Mouse (Mus musculus) forebrain, embryonic 15.5 days (tissue): ENCODE measurements at regions not wholly inside any gene's neighbourhood (a gene's known extent, or its start where the extent isn't known, plus 50 kb on each side); places are given as distances from the start of the nearest gene placed in this dataset.
"Not testable (repeated sequence)": the region's sequence is repeated elsewhere in the genome, so short reads cannot be mapped to it uniquely, and the experiment has no call there.

Experiments
- ATAC-seq: fragments of 200-750 bp; cut with Nextera tagmentation; replicated peaks from 2 replicates; pipeline ENCODE4 v1.8.0; 2017; ENCODE audit warnings: mild to moderate bottlenecking, moderate TSS enrichment, moderate library complexity
- H3K27ac ChIP-seq: fragments of 300-500 bp; sonication (generic); replicated peaks from 2 replicates; pipeline ENCODE4 v1.5.1; 2015; ENCODE audit warnings: mild to moderate bottlenecking, inconsistent platforms
- H3K27me3 ChIP-seq: fragments of 300-500 bp; sonication (generic); 2 replicates; pipeline ENCODE4 v1.6.1; 2015; ENCODE audit warnings: inconsistent platforms
- H3K36me3 ChIP-seq: fragments of 300-500 bp; sonication (generic); 2 replicates; pipeline ENCODE4 v1.6.1; 2015; ENCODE audit warnings: mild to moderate bottlenecking, inconsistent platforms
- H3K4me1 ChIP-seq: fragments of 300-500 bp; sonication (generic); 2 replicates; pipeline ENCODE4 v1.6.1; 2015; ENCODE audit warnings: inconsistent platforms
- H3K4me2 ChIP-seq: fragments of 300-500 bp; sonication (generic); replicated peaks from 2 replicates; pipeline ENCODE4 v1.6.1; 2015; ENCODE audit warnings: mild to moderate bottlenecking, inconsistent platforms
- H3K4me3 ChIP-seq: fragments of 300-500 bp; sonication (generic); 2 replicates; pipeline ENCODE4 v1.5.1; 2015; ENCODE audit warnings: mild to moderate bottlenecking, inconsistent platforms
- H3K9ac ChIP-seq: fragments of 300-500 bp; sonication (generic); replicated peaks from 2 replicates; pipeline ENCODE4 v1.6.1; 2015; ENCODE audit warnings: mild to moderate bottlenecking, inconsistent platforms
- H3K9me3 ChIP-seq: fragments of 300-500 bp; sonication (generic); 2 replicates; pipeline ENCODE4 v1.6.1; 2016; ENCODE audit warnings: inconsistent platforms
- WGBS: fragments of 180-500 bp; shearing (Covaris S2); methylation state at CpG from one replicate; pipeline ENCODE4 v1.1.7; 2015; ENCODE audit warnings: mixed read lengths; 5-methylcytosine and 5-hydroxymethylcytosine counted together

DNA sequence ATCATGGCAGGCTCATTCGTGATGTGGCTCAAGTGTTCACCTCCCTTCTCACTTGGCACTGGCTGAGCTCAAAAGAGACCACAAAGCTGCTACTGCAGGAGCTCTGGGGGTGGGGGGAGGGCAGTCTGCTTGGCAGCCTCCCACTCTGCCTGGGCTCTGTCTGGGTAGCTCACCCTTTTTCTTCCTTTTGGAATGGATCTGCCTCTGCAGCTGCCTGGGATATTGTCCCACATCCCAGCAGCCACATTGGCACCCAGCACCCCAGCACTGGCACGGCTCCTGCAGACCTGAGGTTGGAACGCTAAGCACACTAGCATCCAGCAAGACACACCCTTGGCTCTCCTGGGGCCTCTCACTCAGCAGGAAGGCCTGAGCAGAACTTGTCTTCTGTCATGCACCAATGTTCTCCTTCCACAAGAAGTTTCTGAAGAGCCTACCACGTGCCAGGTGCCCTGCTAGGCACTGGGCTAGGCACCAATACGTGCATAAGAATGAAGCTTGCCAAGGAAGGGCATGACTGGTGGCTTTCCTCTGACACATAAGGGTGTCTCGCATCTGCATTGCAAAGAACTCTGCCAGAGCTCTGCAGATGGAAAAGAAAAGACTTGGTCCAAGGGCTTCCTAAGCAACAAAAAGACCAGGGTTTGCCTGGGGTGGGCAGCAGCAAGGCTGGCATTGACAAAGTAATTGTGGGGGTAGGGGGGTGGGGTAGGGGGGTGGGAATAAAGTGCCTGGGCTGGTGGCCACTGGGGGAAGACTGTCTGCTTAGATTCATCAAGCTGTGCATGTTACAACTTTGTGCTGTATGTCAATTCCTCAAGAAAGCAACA, 112.1 kb upstream of the Sipa1l1 start:
- not testable (repeated sequence) for H3K4me3 ChIP-seq, H3K9ac ChIP-seq, H3K9me3 ChIP-seq, H3K36me3 ChIP-seq, H3K4me1 ChIP-seq, H3K4me2 ChIP-seq, H3K27ac ChIP-seq, H3K27me3 ChIP-seq
- ATAC-seq: peak; percentile 91
- no CpG with 5 or more reads among the region's 6 CpGs for WGBS

DNA sequence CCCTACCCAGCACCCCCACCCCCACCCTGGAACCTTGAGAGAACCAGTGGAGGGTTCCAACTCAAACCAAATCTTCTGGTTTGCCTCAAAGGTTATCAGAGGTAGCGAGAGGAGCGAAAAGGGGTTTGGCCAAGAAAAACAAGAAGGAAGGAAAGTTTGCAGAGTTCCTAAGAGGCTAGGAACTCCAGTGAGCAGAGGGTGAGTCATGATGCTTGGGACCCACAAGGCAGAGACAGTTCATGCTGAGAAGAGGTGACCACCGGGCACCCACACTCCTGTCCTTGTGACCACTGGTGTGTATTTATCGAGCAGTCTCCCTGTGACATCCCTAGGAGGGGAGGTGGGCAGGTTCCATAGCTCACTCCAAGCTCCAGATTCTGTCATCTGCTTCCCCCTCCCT, 104.1 kb upstream of the Sipa1l1 start:
- Histone ChIP-seq H3K4me1 (no peaks in the 10 kb centered on the region), H3K4me2 (no peak overlapping the region), H3K4me3 (no peak overlapping the region), H3K27me3 (no peaks in the 10 kb centered on the region), H3K36me3 (no peaks in the 10 kb centered on the region), H3K9me3 (no peaks in the 10 kb centered on the region), H3K9ac (no peak overlapping the region), H3K27ac (no peak overlapping the region)
- WGBS: 90% methylated on average over 4 of the region's 4 CpGs
- no peak for ATAC-seq

DNA sequence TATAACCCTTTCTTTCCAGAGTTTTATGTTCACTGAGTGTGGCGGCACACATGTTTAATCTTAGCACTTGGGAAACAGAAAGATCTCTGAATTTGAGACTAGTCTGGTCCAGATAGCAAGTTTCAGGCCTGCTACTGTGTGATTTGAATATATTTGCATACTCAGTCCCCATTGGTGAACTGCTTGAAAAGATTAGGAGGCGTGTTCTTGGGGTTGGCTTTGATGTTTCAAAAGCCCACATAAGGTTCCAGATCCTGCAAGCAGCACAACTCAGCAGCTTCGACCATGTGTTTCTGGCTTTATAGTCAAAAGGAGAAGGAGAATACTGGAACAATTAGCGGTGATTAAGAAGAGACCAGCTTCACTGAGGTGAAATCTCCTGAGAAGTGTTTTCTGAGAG, 102.3 kb upstream of the Sipa1l1 start:
- Histone ChIP-seq H3K4me1 (no peaks in the 10 kb centered on the region), H3K36me3 (no peaks in the 10 kb centered on the region), H3K9me3 (no peaks in the 10 kb centered on the region), H3K27ac (no peak overlapping the region), H3K27me3 (no peaks in the 10 kb centered on the region), H3K4me3 (no peak overlapping the region), H3K9ac (no peak overlapping the region), H3K4me2 (no peak overlapping the region)
- no peak; the same call in 1 of the 2 replicates for ATAC-seq
- WGBS: 38% methylated on average over 4 of the region's 4 CpGs

- no peak overlapping the region for H3K4me2 ChIP-seq
- no peak for ATAC-seq
- no peak overlapping the region for H3K9ac ChIP-seq
- no peaks in the 10 kb centered on the region for H3K27me3 ChIP-seq
- no peak overlapping the region for H3K27ac ChIP-seq
- H3K36me3 ChIP-seq: no peaks in the 10 kb centered on the region
- no peak overlapping the region for H3K4me3 ChIP-seq
- 90% methylated on average over 9 of the region's 9 CpGs for WGBS
- no peaks in the 10 kb centered on the region for H3K4me1 ChIP-seq
- H3K9me3 ChIP-seq: no peaks in the 10 kb centered on the region
Measured at GRCm38 (mm10) chr12:82069621-82070020, 99.5 kb upstream of the Sipa1l1 start.

- ATAC-seq: no peak
- H3K4me2 ChIP-seq: no peak overlapping the region
- H3K36me3 ChIP-seq: no peaks in the 10 kb centered on the region
- H3K9me3 ChIP-seq: no peaks in the 10 kb centered on the region
- no peak overlapping the region for H3K27ac ChIP-seq
- no peak overlapping the region for H3K4me3 ChIP-seq
- no peaks in the 10 kb centered on the region for H3K4me1 ChIP-seq
- WGBS: 51% methylated on average over 13 of the region's 13 CpGs
- no peaks in the 10 kb centered on the region for H3K27me3 ChIP-seq
- no peak overlapping the region for H3K9ac ChIP-seq
Measured at GRCm38 (mm10) chr12:82072810-82073465, 96.2 kb upstream of the Sipa1l1 start.

GRCm38 (mm10) chr12:82075479-82076221, 93.5 kb upstream of the Sipa1l1 start:
- H3K27ac ChIP-seq: no peak overlapping the region
- no peaks in the 10 kb centered on the region for H3K27me3 ChIP-seq
- H3K36me3 ChIP-seq: no peaks in the 10 kb centered on the region
- H3K9ac ChIP-seq: no peak overlapping the region
- H3K4me1 ChIP-seq: no peaks in the 10 kb centered on the region
- no peak overlapping the region for H3K4me3 ChIP-seq
- H3K4me2 ChIP-seq: no peak overlapping the region
- no peaks in the 10 kb centered on the region for H3K9me3 ChIP-seq
- no peak for ATAC-seq
- WGBS: 76% methylated on average over 13 of the region's 13 CpGs

- Histone ChIP-seq H3K4me3 (no peak overlapping the region), H3K4me1 (no peaks in the 10 kb centered on the region), H3K4me2 (no peak overlapping the region), H3K27ac (no peak overlapping the region), H3K9ac (no peak overlapping the region), H3K9me3 (no peaks in the 10 kb centered on the region), H3K36me3 (no peaks in the 10 kb centered on the region), H3K27me3 (no peaks in the 10 kb centered on the region)
- WGBS: 76% methylated on average over 8 of the region's 8 CpGs
- ATAC-seq: no peak
Measured at GRCm38 (mm10) chr12:82076766-82077165, 92.4 kb upstream of the Sipa1l1 start.

DNA sequence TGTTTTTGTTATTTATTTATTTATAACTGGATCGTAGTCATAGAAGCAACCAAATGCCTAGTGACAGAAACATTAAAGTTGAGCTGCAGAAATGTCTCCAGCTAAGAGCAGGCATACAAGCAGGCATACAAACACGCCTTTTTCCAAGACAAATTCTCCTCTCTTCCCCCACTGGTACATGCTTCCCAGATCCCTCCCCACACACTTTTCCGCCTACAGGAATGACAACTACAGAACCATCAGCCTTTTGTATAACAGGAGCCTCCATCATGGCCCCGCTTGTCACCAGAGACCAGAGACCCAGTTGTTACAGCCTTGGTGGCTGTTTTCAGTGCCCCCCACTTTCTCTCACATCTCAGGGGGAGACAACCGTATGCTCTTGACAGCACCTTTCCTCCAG, 91.2 kb upstream of the Sipa1l1 start:
- 91% methylated on average over 5 of the region's 5 CpGs for WGBS
- H3K27ac ChIP-seq: no peak overlapping the region
- no peaks in the 10 kb centered on the region for H3K9me3 ChIP-seq
- H3K27me3 ChIP-seq: no peaks in the 10 kb centered on the region
- no peak overlapping the region for H3K4me3 ChIP-seq
- no peak overlapping the region for H3K4me2 ChIP-seq
- no peak overlapping the region for H3K9ac ChIP-seq
- no peak for ATAC-seq
- H3K36me3 ChIP-seq: no peaks in the 10 kb centered on the region
- no peaks in the 10 kb centered on the region for H3K4me1 ChIP-seq

- Histone ChIP-seq H3K4me2 (no peak overlapping the region), H3K36me3 (no peaks in the 10 kb centered on the region), H3K27me3 (no peaks in the 10 kb centered on the region), H3K9ac (no peak overlapping the region), H3K4me1 (no peaks in the 10 kb centered on the region), H3K27ac (no peak overlapping the region), H3K9me3 (no peaks in the 10 kb centered on the region), H3K4me3 (no peak overlapping the region)
- no peak for ATAC-seq
Measured at GRCm38 (mm10) chr12:82078740-82079139, 90.4 kb upstream of the Sipa1l1 start.

DNA sequence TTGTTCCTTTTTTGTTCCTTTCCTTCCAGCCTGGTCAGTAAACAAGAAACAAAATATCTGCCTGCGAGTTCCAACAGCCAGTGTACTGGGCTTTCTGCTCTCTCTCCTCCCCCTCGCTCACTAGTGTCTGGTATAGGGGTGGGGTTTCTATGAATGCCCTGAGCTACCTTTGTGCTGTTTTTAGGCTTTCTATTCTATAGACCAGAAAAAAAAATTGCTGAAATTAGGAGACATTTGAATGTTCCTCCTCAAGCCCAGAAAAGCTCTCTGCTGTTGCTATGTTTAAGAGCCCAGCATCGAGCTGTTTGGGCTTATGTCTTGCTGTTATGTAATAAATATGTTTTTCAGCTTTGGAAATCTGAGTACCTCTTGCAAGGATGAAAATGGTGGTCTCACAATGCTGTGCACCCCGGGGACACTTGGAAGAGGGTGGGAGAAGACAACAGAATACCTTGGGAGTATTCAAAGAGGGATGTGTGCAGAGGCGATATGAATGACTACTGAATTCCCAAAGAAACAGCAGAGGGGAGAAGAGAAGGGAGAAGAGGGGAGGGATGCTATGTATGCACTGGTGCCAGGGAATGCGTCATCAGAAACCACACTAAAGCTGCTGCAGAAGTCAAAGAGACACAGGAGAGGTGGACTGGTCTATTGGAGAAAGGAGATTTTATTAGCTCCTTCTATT, 88.8 kb upstream of the Sipa1l1 start:
- H3K9me3 ChIP-seq: no peaks in the 10 kb centered on the region
- H3K4me2 ChIP-seq: no peak overlapping the region
- no peak overlapping the region for H3K9ac ChIP-seq
- H3K4me1 ChIP-seq: no peaks in the 10 kb centered on the region
- WGBS: 66% methylated on average over 6 of the region's 6 CpGs
- no peak overlapping the region for H3K4me3 ChIP-seq
- H3K27me3 ChIP-seq: no peaks in the 10 kb centered on the region
- no peaks in the 10 kb centered on the region for H3K36me3 ChIP-seq
- ATAC-seq: no peak
- no peak overlapping the region for H3K27ac ChIP-seq

DNA sequence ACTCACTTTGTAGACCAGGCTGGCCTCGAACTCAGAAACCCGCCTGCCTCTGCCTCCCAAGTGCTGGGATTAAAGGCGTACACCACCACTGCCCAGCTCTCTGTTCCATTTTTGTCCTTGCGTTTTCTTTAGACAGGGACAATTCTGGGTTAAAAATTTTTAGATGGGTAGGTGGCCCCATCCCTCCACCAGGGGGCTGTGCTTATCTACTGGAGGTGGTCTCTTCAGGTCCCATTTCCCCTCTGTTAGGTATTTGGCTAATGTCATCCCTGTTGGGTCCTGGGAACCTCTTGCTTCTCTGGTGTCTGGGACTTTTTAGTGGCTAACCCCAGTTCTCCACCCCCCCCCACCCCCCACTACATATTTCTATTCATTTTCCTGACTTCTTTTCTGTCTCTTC, 86.5 kb upstream of the Sipa1l1 start:
- not testable (repeated sequence) for H3K4me3 ChIP-seq, H3K36me3 ChIP-seq, ATAC-seq, H3K27ac ChIP-seq, H3K4me1 ChIP-seq, H3K27me3 ChIP-seq, H3K9me3 ChIP-seq, H3K4me2 ChIP-seq, H3K9ac ChIP-seq
- WGBS: 89% methylated on average over 4 of the region's 4 CpGs
